Mouse (Mus musculus): ENCODE results near the gene Rnase12.

- no peak for TF ChIP-seq CTCF (IDR thresholded peaks at IDR 0.05; ENCODE audit: low read depth)
- TF ChIP-seq EP300 (IDR thresholded peaks at IDR 0.05; ENCODE audit: low read depth) = no peak
These were observed 21.2 kb downstream of the Rnase12 start for GRCm38 (mm10) chr14:51036214-51036613.
